Mouse (Mus musculus): ENCODE results near the gene 0610012G03Rik.
"Not testable (repeated sequence)": the region's sequence is repeated elsewhere in the genome, so short reads cannot be mapped to it uniquely, and the experiment has no call there.

Gene 0610012G03Rik

GRCm38 (mm10) chr16:31948345-31948774 is at the start of gene 0610012G03Rik, which contains the start of gene Ncbp2:
Gene 0610012G03Rik, minus strand, starts transcription at chr16:31948494.
Gene Ncbp2, plus strand, starts transcription at chr16:31948513.
- DNase-seq: peak; percentile 96

GRCm38 (mm10) chr16:31996371-31996770 is 48.1 kb upstream of the 0610012G03Rik start:
- no peak for DNase-seq

DNA sequence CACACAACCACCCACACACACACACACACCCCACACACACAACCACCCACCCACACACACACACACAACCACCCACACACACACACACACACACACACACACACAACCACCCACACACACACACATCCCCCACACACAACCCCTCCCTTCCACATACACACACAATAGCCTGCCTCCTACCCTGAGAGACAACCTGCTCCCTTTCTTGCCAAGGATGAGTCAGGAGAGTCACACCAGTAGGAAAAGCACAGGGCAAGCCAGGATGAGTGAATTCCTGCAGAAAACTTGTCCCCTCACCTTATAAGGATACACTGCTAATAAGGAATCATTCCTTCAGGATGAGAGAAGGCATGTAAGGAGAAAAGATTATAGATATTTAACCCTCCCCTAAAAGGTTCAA is 45.7 kb upstream of the 0610012G03Rik start:
- DNase-seq: no peak

DNA sequence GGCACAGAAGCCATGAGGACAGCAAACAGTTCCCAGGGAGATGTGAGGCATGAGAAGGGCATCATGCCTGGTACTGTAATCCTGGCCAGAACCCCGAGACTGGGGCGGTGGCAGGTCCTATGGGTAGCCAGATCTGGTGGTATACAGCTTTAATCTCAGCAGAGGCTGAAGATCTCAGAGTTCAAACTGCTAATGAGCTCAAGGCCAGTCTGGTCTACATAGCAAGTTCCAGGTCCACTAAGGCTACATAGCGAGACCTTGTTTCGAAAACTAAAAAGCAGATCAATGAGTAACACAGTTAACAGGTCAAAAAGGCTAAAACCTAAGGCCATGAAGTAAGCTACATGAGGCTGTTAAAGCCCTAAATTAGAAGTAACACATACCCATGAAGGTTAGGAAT is 44.9 kb upstream of the 0610012G03Rik start:
- DNase-seq: no peak

- no peak for DNase-seq
Measured at GRCm38 (mm10) chr16:31992039-31992438, 43.7 kb upstream of the 0610012G03Rik start.

- no peak for DNase-seq
Measured at GRCm38 (mm10) chr16:31980946-31981345, 32.7 kb upstream of the 0610012G03Rik start.

- no peak for DNase-seq
Measured at GRCm38 (mm10) chr16:31979501-31979900, 31.2 kb upstream of the 0610012G03Rik start.

GRCm38 (mm10) chr16:31975258-31975657 is 27.0 kb upstream of the 0610012G03Rik start:
- no peak for DNase-seq

- peak; percentile 37 for DNase-seq
Measured at GRCm38 (mm10) chr16:31963224-31963623, 14.9 kb upstream of the 0610012G03Rik start.

- no peak for DNase-seq
Measured at GRCm38 (mm10) chr16:31947901-31948316, 385 bp downstream of the 0610012G03Rik start.

DNA sequence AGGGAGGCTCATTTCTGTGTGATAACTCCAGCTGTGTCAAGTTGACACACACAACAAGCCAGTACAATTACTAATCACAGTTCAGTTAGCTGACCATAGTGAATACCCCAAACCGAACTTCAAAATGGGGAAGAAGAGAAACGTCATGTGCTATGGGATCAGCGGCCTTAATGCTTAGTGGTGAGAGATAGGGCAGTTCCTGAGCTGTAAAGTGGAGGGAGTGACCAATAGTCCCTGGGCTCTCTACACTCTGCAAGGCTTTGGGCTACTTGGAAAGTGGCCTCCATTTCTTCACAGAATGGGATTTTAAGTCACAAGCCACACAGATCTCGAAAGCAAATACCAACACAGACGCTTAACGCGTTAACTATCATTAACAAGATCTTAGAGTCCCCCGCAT is 961 bp downstream of the 0610012G03Rik start:
- no peak for DNase-seq

DNA sequence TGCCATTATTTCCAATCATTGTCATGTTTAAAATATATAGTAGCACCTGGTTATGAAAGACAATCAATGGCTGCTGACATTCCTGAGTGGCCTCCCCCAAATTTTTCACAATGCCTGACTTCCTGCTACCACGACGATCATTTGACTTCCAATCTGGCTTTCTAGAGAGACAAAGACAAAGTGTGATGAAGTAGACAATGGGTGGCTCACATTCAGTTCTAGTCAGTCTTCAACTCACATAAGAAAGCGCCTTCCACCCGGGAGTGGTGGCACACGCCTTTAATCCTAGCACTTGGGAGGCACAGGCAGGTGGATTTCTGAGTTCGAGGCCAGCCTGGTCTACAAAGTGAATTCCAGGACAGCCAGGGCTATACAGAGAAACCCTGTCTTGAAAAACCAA is 2.3 kb downstream of the 0610012G03Rik start:
- not testable (repeated sequence) for DNase-seq

DNA sequence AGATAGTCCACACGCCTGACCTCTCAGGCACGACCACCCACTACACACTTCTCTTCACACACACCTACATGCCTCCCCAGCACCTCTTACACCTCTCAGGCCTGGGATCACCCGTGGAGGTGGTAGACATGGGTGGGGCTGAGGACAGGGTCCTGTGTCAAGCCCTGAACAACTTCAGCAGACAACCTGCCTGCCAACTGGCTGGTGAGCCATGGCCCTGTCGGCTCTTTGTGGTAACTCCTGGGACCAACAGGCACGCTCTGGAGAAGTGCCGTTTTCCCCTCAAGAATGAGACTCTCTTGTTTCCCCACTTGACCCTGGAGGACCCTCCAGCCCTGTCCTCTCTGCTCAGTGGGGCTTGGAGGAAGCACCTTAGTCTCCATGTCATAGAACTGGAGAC is 2.9 kb downstream of the 0610012G03Rik start:
- DNase-seq: no peak

DNA sequence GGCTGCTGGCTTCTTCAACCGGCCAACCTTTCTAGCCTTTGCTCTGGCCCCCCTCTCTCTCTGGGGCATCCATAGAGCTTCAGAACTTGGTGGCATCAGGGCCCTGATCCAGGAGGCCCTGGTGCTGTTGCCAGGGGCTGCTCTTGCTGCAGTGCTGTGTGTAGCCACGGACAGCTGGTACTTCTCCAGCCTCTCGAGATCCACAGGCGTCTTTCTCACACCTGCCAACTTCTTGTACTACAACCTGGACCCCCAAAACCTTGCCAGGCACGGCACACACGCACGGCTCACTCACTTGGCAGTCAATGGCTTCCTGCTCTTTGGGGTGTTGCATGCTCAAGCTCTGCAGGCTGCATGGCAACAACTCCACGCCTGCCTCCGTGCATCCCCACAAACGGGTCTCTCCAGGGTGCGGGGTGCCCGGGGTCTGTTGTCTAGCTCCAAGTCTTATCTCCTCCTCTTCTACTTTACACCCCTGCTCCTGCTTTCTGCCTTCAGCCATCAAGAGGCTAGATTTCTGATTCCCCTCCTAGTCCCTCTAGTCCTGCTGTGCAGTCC is 3.5 kb downstream of the 0610012G03Rik start:
- DNase-seq: no peak

- peak; percentile 87 for DNase-seq
Measured at GRCm38 (mm10) chr16:31943980-31944379, 4.3 kb downstream of the 0610012G03Rik start.

DNA sequence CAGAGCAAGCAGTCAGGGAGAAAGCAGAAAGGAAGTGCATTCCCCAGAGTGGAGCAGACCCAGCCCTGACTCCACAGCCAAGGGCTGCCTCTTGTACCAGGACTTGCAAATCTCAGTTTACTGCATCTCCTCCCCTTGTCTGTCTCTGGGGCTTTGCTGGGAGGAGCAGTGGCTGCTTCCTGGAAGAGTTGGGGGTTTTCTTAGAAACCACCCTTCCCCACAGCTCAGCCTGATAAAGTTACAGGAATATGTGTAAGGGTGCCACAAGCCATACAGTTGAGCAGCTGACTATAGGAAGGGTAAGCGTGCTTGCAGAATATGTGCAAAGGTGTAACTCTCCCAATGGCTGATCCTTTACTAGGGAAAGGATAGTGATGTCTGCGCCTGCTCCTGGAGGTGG is 7.7 kb downstream of the 0610012G03Rik start:
- no peak for DNase-seq

- DNase-seq: no peak
Measured at GRCm38 (mm10) chr16:31938856-31939255, 9.4 kb downstream of the 0610012G03Rik start.

DNA sequence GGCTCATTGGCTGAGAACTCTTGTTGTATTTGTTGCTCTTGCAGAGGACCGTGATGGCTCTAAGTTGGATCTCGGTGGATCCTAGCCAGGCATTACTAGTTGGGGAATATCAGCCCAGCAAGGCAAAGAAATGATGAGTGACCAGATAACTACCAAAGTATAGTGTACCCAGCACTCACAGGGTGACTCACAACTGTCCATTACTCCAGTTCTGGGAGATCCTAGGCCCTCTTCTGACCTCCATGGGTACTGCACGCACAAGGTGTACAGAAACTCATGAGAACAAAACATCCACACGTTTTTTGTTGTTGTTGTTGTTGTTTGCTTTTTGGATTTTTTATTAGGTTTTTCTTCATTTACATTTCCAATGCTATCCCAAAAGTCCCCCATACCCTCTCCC is 11.7 kb downstream of the 0610012G03Rik start:
- DNase-seq: no peak

DNA sequence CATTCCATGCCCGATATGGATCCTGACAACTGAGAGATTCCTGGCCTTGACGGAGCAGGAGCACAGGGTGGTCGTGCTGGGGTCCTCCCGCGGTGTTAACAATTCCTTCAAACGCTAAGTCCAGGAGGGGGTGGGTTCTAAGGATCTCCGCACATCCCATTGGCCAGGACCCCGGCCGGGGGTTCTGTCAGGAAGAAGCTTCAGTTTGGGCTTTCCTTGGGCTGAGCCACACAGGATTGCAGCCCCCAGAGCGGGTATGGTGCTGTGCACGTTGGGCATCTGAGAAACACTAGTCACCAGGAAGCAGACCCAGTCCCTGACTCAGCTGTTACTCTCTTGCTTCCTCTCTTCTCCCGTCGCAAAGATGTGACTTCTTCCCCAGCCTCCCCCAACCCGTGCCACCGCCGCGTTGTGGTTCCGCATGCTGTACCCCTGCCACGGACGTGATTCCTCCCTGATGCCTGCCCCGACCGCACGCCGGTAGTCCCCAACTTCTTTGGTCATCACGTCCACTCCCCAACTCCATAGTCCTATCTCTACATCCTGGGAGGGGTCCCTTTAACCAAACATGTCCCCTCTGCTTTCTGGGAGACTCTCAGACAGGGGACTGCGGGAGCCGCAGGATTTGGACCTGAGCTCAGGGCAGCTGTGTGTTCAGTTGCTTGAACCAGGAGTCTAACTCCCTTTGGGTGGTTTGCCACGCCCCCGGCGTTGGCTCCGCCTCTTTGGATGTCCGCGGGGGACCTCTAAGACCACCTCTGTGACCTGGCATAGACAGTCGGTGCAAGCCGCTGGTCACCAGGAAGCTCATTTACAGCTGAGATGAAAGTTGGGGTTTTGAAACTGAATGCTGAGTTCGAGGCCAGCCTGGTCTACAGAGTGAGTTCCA is 13.0 kb downstream of the 0610012G03Rik start:
- DNase-seq: peak; percentile 56

DNA sequence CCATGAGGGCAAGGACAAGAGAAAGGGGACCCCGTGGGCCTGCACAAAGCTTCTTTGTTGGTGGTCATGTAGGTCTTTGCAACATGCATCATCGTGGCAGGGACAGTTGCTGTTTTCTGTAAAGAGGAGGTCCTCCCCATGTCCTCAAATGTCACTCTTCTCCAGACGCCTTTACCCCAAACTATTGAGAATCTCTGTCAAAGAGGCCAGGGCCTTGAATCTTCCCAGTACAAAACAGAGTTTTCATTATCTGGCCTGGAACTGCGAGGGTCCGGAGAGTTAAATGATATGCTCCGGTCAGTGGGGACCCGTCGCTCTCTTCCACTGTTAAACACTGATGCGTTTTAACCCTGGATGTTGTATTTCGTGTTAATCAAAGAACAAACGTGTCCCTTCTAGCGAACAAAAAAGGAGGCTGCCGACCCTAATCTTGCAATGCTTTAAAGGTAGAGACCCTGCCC is 13.7 kb downstream of the 0610012G03Rik start:
- DNase-seq: no peak

DNA sequence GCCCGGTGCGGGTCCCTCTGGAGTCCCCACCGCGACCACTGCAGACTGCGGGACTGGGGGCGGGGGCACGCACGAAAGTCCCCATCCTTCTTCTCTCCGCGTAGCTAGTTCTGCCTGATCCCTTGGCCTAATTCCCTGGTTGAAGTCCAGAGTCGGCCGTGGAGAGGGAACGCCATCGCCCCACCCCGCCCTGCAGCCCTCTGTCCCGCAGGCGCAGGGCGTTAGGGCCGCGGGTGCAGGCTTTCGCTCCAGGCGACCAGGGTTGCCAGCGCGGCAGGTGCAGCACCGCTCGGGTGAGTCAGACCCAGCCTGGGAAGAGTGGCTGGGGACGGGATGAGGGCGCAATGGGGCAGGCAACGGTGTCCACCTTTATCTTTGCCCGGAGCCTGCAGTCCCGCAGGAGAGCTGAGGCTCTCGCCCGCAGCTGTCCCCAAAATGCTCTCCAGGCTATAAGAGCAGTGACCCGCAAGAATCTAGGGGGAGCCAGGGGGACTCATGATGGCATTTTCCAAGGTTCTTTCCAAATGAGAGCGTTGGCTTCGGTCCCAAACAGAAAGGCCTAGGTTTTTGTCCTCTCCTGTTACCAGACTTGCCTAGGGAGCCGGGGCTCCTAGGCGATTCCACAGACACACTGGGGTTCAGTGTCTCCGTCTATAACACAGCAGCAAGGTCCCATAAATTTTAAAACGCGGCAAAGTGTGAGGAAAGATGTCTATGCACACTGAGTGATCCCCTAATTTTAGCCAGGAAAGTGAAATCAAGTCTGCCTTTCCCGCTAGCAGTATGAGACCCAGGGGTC is 14.3 kb downstream of the 0610012G03Rik start, which contains the start of gene Pigz:
Gene Pigz, plus strand, starts transcription at position 101 of the 799 bp plus-strand sequence.
- DNase-seq: peak; percentile 69

DNA sequence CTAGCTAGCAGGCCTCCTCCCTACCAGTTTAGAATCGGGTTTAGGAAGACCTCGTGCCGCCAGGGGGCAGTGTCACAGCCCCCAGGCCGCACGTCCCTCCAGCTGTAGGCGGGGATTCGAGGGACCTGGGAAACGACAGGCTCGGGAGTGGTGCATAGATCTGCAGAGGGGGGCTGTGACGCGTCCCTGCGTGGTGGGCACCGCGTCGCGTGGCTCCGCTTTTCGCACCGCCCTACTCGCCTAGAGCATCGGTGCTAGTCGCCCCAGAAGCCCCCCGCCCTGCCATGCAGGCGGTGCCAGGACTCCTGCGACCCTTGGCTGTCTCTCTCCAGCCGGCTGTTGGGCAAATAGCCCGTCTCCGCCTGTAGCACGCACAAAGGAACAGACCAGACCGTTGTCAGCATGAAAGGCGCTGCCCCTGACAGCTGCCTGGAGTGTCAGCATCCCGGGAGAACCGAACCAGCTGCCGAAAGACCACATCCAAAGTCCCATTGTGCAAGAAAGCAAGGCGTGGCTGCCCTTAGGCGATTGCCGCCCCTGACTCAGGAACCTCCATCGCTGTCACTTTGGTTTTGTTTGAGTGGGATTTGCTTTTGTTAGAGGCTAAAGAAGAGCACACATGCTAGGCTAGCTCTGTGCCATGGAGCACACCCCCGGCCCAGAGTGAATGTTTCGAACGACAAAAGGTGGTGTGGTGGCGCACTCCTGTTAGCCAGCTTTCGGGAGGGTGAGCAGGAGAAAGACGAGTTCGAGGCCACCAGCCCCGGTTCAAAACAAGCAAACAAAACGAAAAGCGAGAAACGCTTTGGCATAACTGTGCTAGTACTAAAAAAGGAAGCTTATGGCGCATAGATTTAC is 15.2 kb downstream of the 0610012G03Rik start:
- DNase-seq: peak; percentile 94
